In the genomic region with DNA sequence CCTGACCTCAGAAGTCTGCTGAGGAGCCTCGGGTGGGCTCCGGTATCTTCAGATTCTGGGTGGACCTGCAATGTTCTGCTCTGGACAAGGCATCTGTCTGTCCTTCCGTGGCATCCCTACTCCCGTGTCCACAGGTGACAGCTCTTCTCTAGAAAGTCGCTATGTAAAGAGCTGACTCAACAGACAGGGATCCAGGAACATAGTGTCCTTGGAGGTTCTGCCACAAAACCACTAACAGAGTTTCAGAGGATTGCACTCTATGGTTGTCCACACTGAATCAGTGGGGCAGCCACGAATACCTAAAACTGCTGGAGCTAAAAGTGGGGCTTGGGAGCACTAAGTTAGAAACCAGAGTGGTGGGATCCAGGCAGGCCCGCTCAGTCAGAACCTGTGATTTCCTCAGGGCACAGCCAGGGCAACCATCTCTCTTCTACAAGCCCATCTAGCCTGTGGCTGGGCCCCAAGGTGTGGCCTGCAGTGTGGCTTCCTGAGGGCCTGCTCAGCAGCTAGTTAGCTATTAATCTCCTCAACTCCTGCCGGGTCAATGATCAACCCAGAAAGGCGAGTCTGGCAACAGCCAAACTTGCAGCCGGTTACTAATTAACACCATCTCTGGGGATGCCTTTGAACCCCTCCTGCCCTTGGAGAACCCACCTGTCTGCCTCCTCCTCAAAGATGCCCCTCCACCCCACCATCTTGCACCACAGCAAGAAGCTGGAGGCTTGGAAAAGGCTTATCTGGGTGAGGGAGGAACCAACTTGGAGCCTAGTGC, we compare ENCODE assay signal across 11 mouse cellular contexts. TPM values are rescaled to one million over a fixed set of nuclear protein-coding genes. Genes with fewer than 3 reads are reported as not detected.
DNase-seq lines count a peak whose midpoint lies in the region; ATAC-seq and TF ChIP-seq lines count a peak whose summit lies in the region.
"Had no signal": no experiment of that assay in that cellular context is flagged by ENCODE, and none has a peak within 500 bp of the region (broad histone marks: within the 10 kb centered on the region; RNA-seq: fewer than 3 reads in every experiment).

No protein-coding gene starts in this region.

- H3K36me3 ChIP-seq in hindbrain, embryonic 15.5 days: no peaks in the 10 kb centered on the region
- peaks cover 82% of the 10 kb centered on the region for H3K36me3 ChIP-seq in midbrain, embryonic 12.5 days

- H3K27me3 ChIP-seq in hindbrain, embryonic 15.5 days: no peaks in the 10 kb centered on the region
- no peaks in the 10 kb centered on the region for H3K27me3 ChIP-seq in midbrain, embryonic 12.5 days

- H3K4me3 ChIP-seq in gastrocnemius, adult 2 months: no peak overlapping the region
- no peak overlapping the region for H3K4me3 ChIP-seq in hindbrain, embryonic 15.5 days
- H3K4me3 ChIP-seq in midbrain, embryonic 12.5 days: no peak overlapping the region

- H3K9me3 ChIP-seq in hindbrain, embryonic 15.5 days: no peaks in the 10 kb centered on the region
- H3K9me3 ChIP-seq in midbrain, embryonic 12.5 days: no peaks in the 10 kb centered on the region

- no peak overlapping the region for H3K9ac ChIP-seq in hindbrain, embryonic 15.5 days
- no peak overlapping the region for H3K9ac ChIP-seq in midbrain, embryonic 12.5 days (replicated peaks)

- DNase-seq in gastrocnemius, adult 2 months: no peak
- DNase-seq in gastrocnemius, postnatal 10 days: no peak
- peak; percentile 82 to 89 for DNase-seq in kidney, postnatal 4 days
- no peak for DNase-seq in layer of hippocampus, postnatal 10 days (ENCODE audit: low spot score in 2 of 2)
- DNase-seq in cerebellum, adult 8-10 months: no peak
- DNase-seq in MN1 (ENCODE audit: low spot score): no peak
- DNase-seq: cerebellum, adult 2 months; layer of hippocampus, postnatal 36 days; thymus, adult 2 months had no signal

- peak overlapping the region; percentile 62 for H3K27ac ChIP-seq in gastrocnemius, adult 2 months
- H3K27ac ChIP-seq in hindbrain, embryonic 15.5 days (replicated peaks): peak overlapping the region; percentile 33; the same call in 1 of the 2 replicates
- peak overlapping the region; percentile 39 for H3K27ac ChIP-seq in midbrain, embryonic 12.5 days (replicated peaks)

- 75% methylated on average over 10 of the region's 10 CpGs for WGBS in hindbrain, embryonic 15.5 days
- 87% methylated on average over 10 of the region's 10 CpGs for WGBS in midbrain, embryonic 12.5 days

- no peak for ATAC-seq in hindbrain, embryonic 15.5 days (ENCODE audit: low FRiP score, low read depth)
- ATAC-seq in midbrain, embryonic 12.5 days (ENCODE audit: low FRiP score, low read depth): no peak

- intact Hi-C loops in gastrocnemius, adult 2 months (cut with DNase I): no loop called here

- no peak for TF ChIP-seq CTCF in gastrocnemius, adult 2 months (IDR thresholded peaks at IDR 0.05)

- H3K4me2 ChIP-seq in hindbrain, embryonic 15.5 days: no peak overlapping the region
- no peak overlapping the region for H3K4me2 ChIP-seq in midbrain, embryonic 12.5 days (replicated peaks)

- peaks cover 71% of the 10 kb centered on the region for H3K4me1 ChIP-seq in hindbrain, embryonic 15.5 days (replicated peaks)
- peaks cover 72% of the 10 kb centered on the region for H3K4me1 ChIP-seq in midbrain, embryonic 12.5 days

RNA-seq across cellular contexts. Expression of a gene that starts 34.6 kb away (rescaled TPM):
- total RNA-seq in gastrocnemius, adult 2 months (2021): 10 to 100 TPM in 1 of 2 experiments, 1 to 10 TPM in 1; 6.9 to 11.9 TPM
- total RNA-seq in gastrocnemius, postnatal 10 days (2021): 10 to 100 TPM; 22.5 to 33.5 TPM
- 16.3 and 18.2 TPM in 2 replicates for polyA plus RNA-seq in hindbrain, embryonic 15.5 days (2015; fragmentation: Nextera tagmentation; extraction: Ambion mirVana)
- polyA plus RNA-seq in midbrain, embryonic 12.5 days (2016; fragmentation: Nextera tagmentation; extraction: Ambion mirVana): 53.5 and 56.2 TPM in 2 replicates
- total RNA-seq in layer of hippocampus, postnatal 10 days (2021): 10 to 100 TPM; 43.9 to 46.7 TPM

RNA-seq across cellular contexts. Expression of a gene that starts 36.9 kb away (rescaled TPM):
- 10 to 100 TPM; 27.2 to 30.4 TPM for total RNA-seq in gastrocnemius, adult 2 months (2021)
- 10 to 100 TPM; 26.3 to 36.5 TPM for total RNA-seq in gastrocnemius, postnatal 10 days (2021)
- polyA plus RNA-seq in hindbrain, embryonic 15.5 days (2015; fragmentation: Nextera tagmentation; extraction: Ambion mirVana): 17.5 and 21.6 TPM in 2 replicates
- 29.3 and 33.3 TPM in 2 replicates for polyA plus RNA-seq in midbrain, embryonic 12.5 days (2016; fragmentation: Nextera tagmentation; extraction: Ambion mirVana)
- total RNA-seq in layer of hippocampus, postnatal 10 days (2021): 10 to 100 TPM; 43.9 to 46.1 TPM

Comparison
In these comparisons a context has a peak if more than half of its experiments do, and no peak if none do; other contexts are left out.
1. DNase-seq: peak in kidney, postnatal 4 days (2 of 2); none in gastrocnemius, adult 2 months (single experiment), gastrocnemius, postnatal 10 days (single experiment), layer of hippocampus, postnatal 10 days (0 of 2), cerebellum, adult 8-10 months (single experiment) and MN1 (single experiment).
2. Peak in every context shown above with its lines, with median percentiles within 50 percentile points of each other: H3K27ac ChIP-seq.